Mouse (Mus musculus) layer of hippocampus, adult 9-10 months (tissue): Measurements from ENCODE around the gene Adamts4.

ENCODE experiments used
- DNase-seq: peaks from one replicate; pipeline ENCODE4 v3.0.0; 2022; ENCODE audit warnings: low spot score

Gene Adamts4

GRCm38 (mm10) chr1:171249913-171250600, at the start of gene Adamts4:
Adamts4 (plus strand) TSS chr1:171250421.
- DNase-seq: no peak

- no peak for DNase-seq
These were observed 49.5 kb upstream of the Adamts4 start for GRCm38 (mm10) chr1:171200769-171201168.

- no peak for DNase-seq
These were observed 46.6 kb upstream of the Adamts4 start for GRCm38 (mm10) chr1:171203471-171204248.

GRCm38 (mm10) chr1:171204249-171204644, 46.0 kb upstream of the Adamts4 start:
- DNase-seq: no peak

- no peak for DNase-seq
These were observed 44.3 kb upstream of the Adamts4 start for GRCm38 (mm10) chr1:171205704-171206493.

GRCm38 (mm10) chr1:171209409-171209808, 40.8 kb upstream of the Adamts4 start:
- DNase-seq: no peak

- DNase-seq: no peak
These were observed 37.4 kb upstream of the Adamts4 start for GRCm38 (mm10) chr1:171212854-171213253.

GRCm38 (mm10) chr1:171213801-171214496, 36.3 kb upstream of the Adamts4 start, which contains the start of gene Nr1i3:
Nr1i3 (plus strand) TSS chr1:171213970.
- no peak for DNase-seq

GRCm38 (mm10) chr1:171216241-171216955, 33.8 kb upstream of the Adamts4 start:
- no peak for DNase-seq

- DNase-seq: peak; percentile 86
These were observed 29.4 kb upstream of the Adamts4 start for GRCm38 (mm10) chr1:171220871-171221270.

GRCm38 (mm10) chr1:171221281-171222193, 28.7 kb upstream of the Adamts4 start:
- DNase-seq: no peak

GRCm38 (mm10) chr1:171222238-171223155, 27.7 kb upstream of the Adamts4 start, which contains the start of gene Tomm40l:
Tomm40l (minus strand) TSS chr1:171222514.
- peak; percentile 98 for DNase-seq

- no peak for DNase-seq
These were observed 27.1 kb upstream of the Adamts4 start for GRCm38 (mm10) chr1:171223168-171223567.

GRCm38 (mm10) chr1:171223796-171224195, 26.4 kb upstream of the Adamts4 start:
- DNase-seq: no peak

- no peak for DNase-seq
These were observed 25.4 kb upstream of the Adamts4 start, which contains the start of gene Apoa2 for GRCm38 (mm10) chr1:171224857-171225256. Apoa2 (plus strand) TSS chr1:171225054.

- DNase-seq: no peak
These were observed 23.4 kb upstream of the Adamts4 start for GRCm38 (mm10) chr1:171226780-171227179.

GRCm38 (mm10) chr1:171227879-171228278, 22.3 kb upstream of the Adamts4 start:
- DNase-seq: no peak

GRCm38 (mm10) chr1:171229750-171230149, 20.5 kb upstream of the Adamts4 start:
- DNase-seq: no peak

- DNase-seq: no peak
These were observed 20.0 kb upstream of the Adamts4 start for GRCm38 (mm10) chr1:171230215-171230614.
